30 mouse cellular contexts compared by ENCODE assay signal in genomic region chr12:72015296-72015695, GRCm38 (mm10). TPM values are rescaled to one million over a fixed set of nuclear protein-coding genes. Genes with fewer than 3 reads are reported as not detected.
"Had no signal": no experiment of that assay in that cellular context is flagged by ENCODE, and none has a peak within 500 bp of the region (broad histone marks: within the 10 kb centered on the region; RNA-seq: fewer than 3 reads in every experiment).

No protein-coding gene starts in this region.

- H3K4me1 ChIP-seq: limb, embryonic 12.5 days; liver, embryonic 12.5 days; liver, embryonic 13.5 days; liver, embryonic 15.5 days; megakaryocyte, embryonic 14.5 days; midbrain, embryonic 10.5 days; midbrain, embryonic 12.5 days; midbrain, embryonic 13.5 days; midbrain, embryonic 15.5 days had no signal

- H3K9ac ChIP-seq: limb, embryonic 12.5 days; limb, embryonic 13.5 days; limb, embryonic 15.5 days; liver, embryonic 12.5 days; liver, embryonic 13.5 days; liver, embryonic 14.5 days; liver, embryonic 15.5 days; liver, postnatal 0 days; lung, embryonic 14.5 days; lung, embryonic 15.5 days; midbrain, embryonic 12.5 days; midbrain, embryonic 13.5 days; midbrain, embryonic 15.5 days had no signal

- ATAC-seq: liver, embryonic 12.5 days; liver, postnatal 0 days; midbrain, embryonic 13.5 days; midbrain, embryonic 15.5 days; midbrain, embryonic 16.5 days had no signal

- H3K4me3 ChIP-seq: left cerebral cortex, adult 2 months; limb, embryonic 10.5 days; limb, embryonic 12.5 days; limb, embryonic 13.5 days; limb, embryonic 15.5 days; liver, embryonic 12.5 days; liver, embryonic 13.5 days; liver, embryonic 15.5 days; megakaryocyte, embryonic 14.5 days; midbrain, embryonic 10.5 days; midbrain, embryonic 12.5 days; midbrain, embryonic 13.5 days; midbrain, embryonic 15.5 days; myocyte had no signal

- H3K27ac ChIP-seq: left cerebral cortex, adult 2 months; limb, embryonic 10.5 days; limb, embryonic 12.5 days; limb, embryonic 13.5 days; limb, embryonic 15.5 days; liver, embryonic 12.5 days; liver, embryonic 13.5 days; liver, embryonic 14.5 days; liver, embryonic 15.5 days; macrophage; midbrain, embryonic 10.5 days; midbrain, embryonic 12.5 days; midbrain, embryonic 13.5 days had no signal

- DNase-seq: left cerebral cortex, postnatal 4 days; liver; liver, embryonic 13.5 days; liver, postnatal 0 days; lung, adult 18-20 months; lung, adult 2 months; lung, embryonic 14.5 days; lung, postnatal 14 days; lung, postnatal 36 days; lung, postnatal 4 days had no signal

- H3K27me3 ChIP-seq: limb, embryonic 13.5 days; limb, embryonic 15.5 days; liver, embryonic 12.5 days; liver, embryonic 13.5 days; liver, embryonic 15.5 days; lung, embryonic 15.5 days; midbrain, embryonic 12.5 days; midbrain, embryonic 13.5 days; midbrain, embryonic 15.5 days had no signal

- H3K4me2 ChIP-seq: limb, embryonic 12.5 days; limb, embryonic 13.5 days; limb, embryonic 15.5 days; liver, embryonic 11.5 days; liver, embryonic 12.5 days; liver, embryonic 13.5 days; liver, embryonic 15.5 days; midbrain, embryonic 12.5 days; midbrain, embryonic 13.5 days; midbrain, embryonic 15.5 days had no signal

- H3K36me3 ChIP-seq: limb, embryonic 10.5 days; limb, embryonic 12.5 days; limb, embryonic 13.5 days; limb, embryonic 15.5 days; liver, embryonic 12.5 days; liver, embryonic 13.5 days; liver, embryonic 15.5 days; lung, embryonic 15.5 days; midbrain, embryonic 10.5 days; midbrain, embryonic 12.5 days; midbrain, embryonic 13.5 days; midbrain, embryonic 15.5 days had no signal

- H3K9me3 ChIP-seq: limb, embryonic 10.5 days; limb, embryonic 12.5 days; limb, embryonic 13.5 days; limb, embryonic 15.5 days; liver, embryonic 12.5 days; liver, embryonic 13.5 days; liver, embryonic 15.5 days; lung, embryonic 15.5 days; midbrain, embryonic 10.5 days; midbrain, embryonic 12.5 days; midbrain, embryonic 13.5 days; midbrain, embryonic 15.5 days had no signal

RNA-seq across cellular contexts. Expression of gene Gpr135, which starts 55.6 kb away (rescaled TPM):
- total RNA-seq: megakaryocyte-erythroid progenitor cell, adult 5-6 weeks; monocyte, adult 5-6 weeks had no signal
- polyA plus RNA-seq: macrophage had no signal
